Mouse (Mus musculus) intestine, embryonic 16.5 days (tissue): ENCODE measurements around the gene Cpa4. TPM values are rescaled to one million over a fixed set of nuclear protein-coding genes. Genes with fewer than 3 reads are reported as not detected.

ENCODE experiments used
- ATAC-seq: fragments of 200-750 bp; cut with Nextera tagmentation; 2 replicates; pipeline ENCODE4 v1.8.0; 2017; ENCODE audit warnings: moderate TSS enrichment, moderate library complexity
- H3K27ac ChIP-seq: fragments of 300-500 bp; sonication (generic); 2 replicates; pipeline ENCODE4 v1.5.1; 2014; ENCODE audit warnings: mild to moderate bottlenecking, low read length
- H3K27me3 ChIP-seq: fragments of 300-500 bp; sonication (generic); replicated peaks from 2 replicates; pipeline ENCODE4 v1.6.1; 2014; ENCODE audit warnings: low read length, control low read depth, mixed read lengths; ENCODE audit not compliant: control insufficient read depth, insufficient read depth
- H3K36me3 ChIP-seq: fragments of 300-500 bp; sonication (generic); 2 replicates; pipeline ENCODE4 v1.6.1; 2014; ENCODE audit warnings: low read length, control low read depth; ENCODE audit not compliant: control insufficient read depth, insufficient read depth
- H3K4me1 ChIP-seq: fragments of 300-500 bp; sonication (generic); 2 replicates; pipeline ENCODE4 v1.6.1; 2014; ENCODE audit warnings: low read length, control low read depth, mixed read lengths; ENCODE audit not compliant: control insufficient read depth, insufficient read depth
- H3K4me2 ChIP-seq: fragments of 300-500 bp; sonication (generic); 2 replicates; pipeline ENCODE4 v1.6.1; 2014; ENCODE audit warnings: low read depth, low read length, control low read depth
- H3K4me3 ChIP-seq: fragments of 300-500 bp; sonication (generic); 2 replicates; pipeline ENCODE4 v1.5.1; 2014; ENCODE audit warnings: mild to moderate bottlenecking, low read length
- H3K9ac ChIP-seq: fragments of 300-500 bp; sonication (generic); 2 replicates; pipeline ENCODE4 v1.6.1; 2014; ENCODE audit warnings: low read depth, low read length
- H3K9me3 ChIP-seq: fragments of 300-500 bp; sonication (generic); 2 replicates; pipeline ENCODE4 v1.6.1; 2016; ENCODE audit warnings: low read length, control low read depth; ENCODE audit not compliant: control insufficient read depth
- WGBS: fragments of 180-500 bp; shearing (Covaris S2); extraction: QIAGEN DNeasy Blood & Tissue Kit; methylation state at CpG from one replicate; pipeline ENCODE4 v1.1.7; 2014; 5-methylcytosine and 5-hydroxymethylcytosine counted together
- polyA plus RNA-seq: library from polyadenylated mRNA; unstranded; fragments of >200 nt; fragmentation: Nextera tagmentation; extraction: Ambion mirVana; gene quantifications from 2 replicates; pipeline ENCODE4 v1.2.1, GENCODE M21; 2015

Gene Cpa4
- polyA plus RNA-seq, 1 experiment from 2014 or later: 0.39 TPM

- 48% methylated on average over 11 of the region's 11 CpGs for WGBS
Measured at GRCm38 (mm10) chr6:30541009-30541799, 27.0 kb upstream of the Cpa4 start, which contains the start of gene Cpa2. Gene Cpa2, plus strand, starts transcription at chr6:30541582.

GRCm38 (mm10) chr6:30542277-30542676, 25.9 kb upstream of the Cpa4 start:
- Histone ChIP-seq H3K9ac (no peak overlapping the region), H3K27me3 (no peaks in the 10 kb centered on the region), H3K4me2 (no peak overlapping the region), H3K4me1 (peaks cover 24% of the 10 kb centered on the region), H3K36me3 (no peaks in the 10 kb centered on the region), H3K9me3 (no peaks in the 10 kb centered on the region), H3K4me3 (no peak overlapping the region), H3K27ac (no peak overlapping the region)
- ATAC-seq: no peak
- WGBS: 63% methylated on average over 6 of the region's 6 CpGs

More at GRCm38 (mm10) chr6:30541009-30541799, 27.0 kb upstream of the Cpa4 start, which contains the start of gene Cpa2:
- H3K4me2 ChIP-seq: no peak within 1 kb of the TSS
- H3K27me3 ChIP-seq: no peaks in the 10 kb centered on the region
- H3K9me3 ChIP-seq: no peaks in the 10 kb centered on the region
- no peak within 1 kb of the TSS for H3K9ac ChIP-seq
- peaks cover 24% of the 10 kb centered on the region for H3K4me1 ChIP-seq
- no peak within 1 kb of the TSS for H3K4me3 ChIP-seq
- ATAC-seq: peak; percentile 57
- no peaks in the 10 kb centered on the region for H3K36me3 ChIP-seq
- H3K27ac ChIP-seq: no peak within 1 kb of the TSS; the same call in 1 of the 2 replicates

GRCm38 (mm10) chr6:30543077-30543476, 25.1 kb upstream of the Cpa4 start:
- peaks cover 26% of the 10 kb centered on the region for H3K4me1 ChIP-seq
- ATAC-seq: no peak
- no peak overlapping the region for H3K4me3 ChIP-seq
- no peaks in the 10 kb centered on the region for H3K36me3 ChIP-seq
- 52% methylated on average over 12 of the region's 12 CpGs for WGBS
- H3K9me3 ChIP-seq: no peaks in the 10 kb centered on the region
- no peak overlapping the region for H3K4me2 ChIP-seq
- H3K9ac ChIP-seq: no peak overlapping the region
- H3K27me3 ChIP-seq: no peaks in the 10 kb centered on the region
- H3K27ac ChIP-seq: peak overlapping the region; percentile 37; the same call in 1 of the 2 replicates

GRCm38 (mm10) chr6:30543851-30544250, 24.3 kb upstream of the Cpa4 start:
- H3K9ac ChIP-seq: no peak overlapping the region
- ATAC-seq: no peak

DNA sequence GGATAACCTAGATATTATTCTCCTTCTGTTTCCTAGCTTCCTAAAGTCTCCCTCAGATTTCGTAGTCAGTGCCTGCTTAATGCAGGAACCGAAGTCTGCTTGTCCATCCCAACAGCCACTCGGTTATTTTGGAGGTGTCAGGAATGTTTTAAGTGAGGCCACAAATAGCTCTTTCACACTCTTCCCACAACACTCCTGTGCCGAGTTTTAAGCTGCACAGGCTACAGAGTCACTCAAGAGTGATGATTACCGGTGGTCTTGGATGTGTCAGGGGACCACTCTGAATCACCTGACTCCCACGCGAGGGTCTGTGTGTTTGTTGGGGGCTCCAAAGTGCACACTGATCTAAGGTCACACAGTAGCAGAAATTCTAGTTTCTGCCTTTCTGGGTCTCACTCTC, 22.5 kb upstream of the Cpa4 start:
- H3K4me2 ChIP-seq: no peak overlapping the region

More at GRCm38 (mm10) chr6:30543851-30544250, 24.3 kb upstream of the Cpa4 start:
- Histone ChIP-seq H3K4me1 (peaks cover 19% of the 10 kb centered on the region), H3K27ac (no peak overlapping the region), H3K9me3 (no peaks in the 10 kb centered on the region), H3K4me2 (0 out of 2 replicates have a peak overlapping the region, but pooled peaks have one; percentile 1), H3K4me3 (no peak overlapping the region), H3K36me3 (no peaks in the 10 kb centered on the region), H3K27me3 (no peaks in the 10 kb centered on the region)
- 33% methylated on average over 8 of the region's 8 CpGs for WGBS

GRCm38 (mm10) chr6:30546571-30547273, 21.4 kb upstream of the Cpa4 start:
- no peaks in the 10 kb centered on the region for H3K27me3 ChIP-seq
- peak overlapping the region; percentile 29 for H3K4me3 ChIP-seq
- no peaks in the 10 kb centered on the region for H3K9me3 ChIP-seq
- 13% methylated on average over 17 of the region's 17 CpGs for WGBS
- ATAC-seq: peak; percentile 41; the same call in 1 of the 2 replicates
- peak overlapping the region; percentile 55 for H3K4me2 ChIP-seq
- peak overlapping the region; percentile 53 for H3K27ac ChIP-seq
- H3K36me3 ChIP-seq: no peaks in the 10 kb centered on the region
- H3K9ac ChIP-seq: peak overlapping the region; percentile 48
- peaks cover 18% of the 10 kb centered on the region for H3K4me1 ChIP-seq

More for the DNA sequence above, 22.5 kb upstream of the Cpa4 start:
- H3K4me1 ChIP-seq: peaks cover 25% of the 10 kb centered on the region
- no peaks in the 10 kb centered on the region for H3K9me3 ChIP-seq
- no peak overlapping the region for H3K27ac ChIP-seq
- H3K9ac ChIP-seq: no peak overlapping the region
- no peak overlapping the region for H3K4me3 ChIP-seq
- WGBS: 76% methylated on average over 7 of the region's 7 CpGs
- H3K27me3 ChIP-seq: no peaks in the 10 kb centered on the region
- ATAC-seq: no peak
- no peaks in the 10 kb centered on the region for H3K36me3 ChIP-seq

- no peaks in the 10 kb centered on the region for H3K9me3 ChIP-seq
- H3K9ac ChIP-seq: peak overlapping the region; percentile 48; the same call in 1 of the 2 replicates
- 2% methylated on average over 16 of the region's 17 CpGs for WGBS
- no peaks in the 10 kb centered on the region for H3K36me3 ChIP-seq
- H3K27ac ChIP-seq: peak overlapping the region; percentile 53
- ATAC-seq: 0 out of 2 replicates have a peak, but pooled peaks have one; percentile 36
- H3K4me3 ChIP-seq: peak overlapping the region; percentile 29
- H3K27me3 ChIP-seq: no peaks in the 10 kb centered on the region
- peaks cover 18% of the 10 kb centered on the region for H3K4me1 ChIP-seq
- H3K4me2 ChIP-seq: peak overlapping the region; percentile 55
Measured at GRCm38 (mm10) chr6:30547274-30547645, 20.9 kb upstream of the Cpa4 start.

DNA sequence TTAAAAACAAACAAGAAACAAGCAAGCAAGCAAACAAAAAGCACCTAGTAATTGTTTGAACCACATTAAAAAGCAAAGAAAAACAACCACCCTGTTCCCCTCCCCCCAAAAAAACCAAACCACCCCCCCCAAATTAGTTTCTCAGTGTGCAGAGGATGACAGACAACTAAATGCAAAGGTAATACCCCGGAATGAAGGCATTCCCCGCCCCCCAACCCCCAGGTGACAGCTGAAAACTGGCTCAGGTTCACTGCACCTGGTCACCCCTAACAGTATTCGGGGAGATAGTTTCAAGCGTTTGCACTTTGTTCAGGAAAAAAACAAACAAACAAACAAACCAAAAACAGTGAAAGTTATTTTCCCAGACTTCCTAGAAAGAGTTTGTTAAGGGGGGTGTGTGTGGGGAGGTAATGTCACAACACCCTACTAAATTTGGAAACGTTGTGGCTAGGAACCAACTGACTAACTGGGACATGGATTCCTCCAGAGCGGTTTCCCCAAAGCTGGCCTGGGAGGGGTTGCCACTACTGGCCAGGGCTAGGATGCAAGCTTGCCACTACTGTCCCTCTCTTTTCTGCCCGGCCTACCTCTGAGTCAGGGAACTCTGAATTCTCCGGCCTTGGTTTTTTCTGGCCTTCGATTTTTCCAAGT, 20.4 kb upstream of the Cpa4 start:
- H3K9ac ChIP-seq: no peak overlapping the region
- ATAC-seq: no peak
- H3K9me3 ChIP-seq: no peaks in the 10 kb centered on the region
- H3K4me2 ChIP-seq: peak overlapping the region; percentile 55; the same call in 1 of the 2 replicates
- peak overlapping the region; percentile 49 for H3K27ac ChIP-seq
- no peaks in the 10 kb centered on the region for H3K27me3 ChIP-seq
- peaks cover 21% of the 10 kb centered on the region for H3K4me1 ChIP-seq
- 39% methylated on average over 9 of the region's 9 CpGs for WGBS
- no peak overlapping the region for H3K4me3 ChIP-seq
- no peaks in the 10 kb centered on the region for H3K36me3 ChIP-seq

DNA sequence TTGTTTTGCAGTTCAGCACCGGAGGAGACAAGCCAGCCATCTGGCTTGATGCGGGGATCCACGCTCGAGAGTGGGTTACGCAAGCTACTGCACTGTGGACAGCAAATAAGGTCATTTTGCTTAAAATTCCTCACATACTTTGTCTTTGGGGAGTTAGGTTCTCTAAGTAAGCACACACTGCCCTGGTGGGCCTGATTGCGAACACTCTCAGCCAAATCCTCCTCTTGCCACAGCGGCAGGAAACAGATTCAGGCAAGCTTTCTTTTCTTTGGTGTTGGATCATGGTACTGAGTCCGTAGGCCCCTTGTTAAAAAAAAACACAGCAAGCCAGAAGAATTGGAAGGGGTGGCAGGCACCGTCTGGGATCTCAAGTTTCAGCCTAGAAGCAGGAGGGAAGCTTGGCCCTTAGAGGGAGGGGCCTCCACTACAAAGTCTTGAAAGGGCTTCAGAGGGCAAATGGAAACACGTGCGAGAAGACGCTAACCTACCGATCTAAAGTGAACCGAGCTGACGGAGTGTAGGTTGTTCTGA, 18.9 kb upstream of the Cpa4 start:
- peak overlapping the region; percentile 59; the same call in 1 of the 2 replicates for H3K27ac ChIP-seq
- H3K9ac ChIP-seq: no peak overlapping the region
- 33% methylated on average over 15 of the region's 15 CpGs for WGBS
- H3K4me3 ChIP-seq: no peak overlapping the region
- H3K9me3 ChIP-seq: no peaks in the 10 kb centered on the region
- no peak overlapping the region for H3K4me2 ChIP-seq
- no peaks in the 10 kb centered on the region for H3K36me3 ChIP-seq
- H3K4me1 ChIP-seq: peaks cover 13% of the 10 kb centered on the region
- no peaks in the 10 kb centered on the region for H3K27me3 ChIP-seq
- no peak for ATAC-seq
